8 mouse cellular contexts compared by ENCODE assay signal in genomic region chrX:19237048-19237737, GRCm38 (mm10).
A peak's percentile ranks its signal among the peaks of the same experiment; 100 is the strongest.
DNase-seq lines count a peak whose midpoint lies in the region; ATAC-seq and TF ChIP-seq lines count a peak whose summit lies in the region.

No protein-coding gene starts in this region.

- H3K9me3 ChIP-seq in embryonic facial prominence, embryonic 15.5 days (replicated peaks): no peaks in the 10 kb centered on the region
- H3K9me3 ChIP-seq in heart, embryonic 14.5 days (ENCODE audit: control insufficient read depth, low read length): no peaks in the 10 kb centered on the region
- no peaks in the 10 kb centered on the region for H3K9me3 ChIP-seq in liver, postnatal 0 days (ENCODE audit: low read length)

- H3K4me3 ChIP-seq in embryonic facial prominence, embryonic 15.5 days (replicated peaks): peak overlapping the region; percentile 46
- peak overlapping the region; percentile 42 to 47 for H3K4me3 ChIP-seq in heart, embryonic 14.5 days (ENCODE audit: control insufficient read depth in 1 of 2, insufficient read depth in 1 of 2, low read depth in 1 of 2, low read length in 2 of 2)
- H3K4me3 ChIP-seq in liver, postnatal 0 days (ENCODE audit: low read depth, low read length): peak overlapping the region; percentile 55
- H3K4me3 ChIP-seq in olfactory bulb, adult 2 months (ENCODE audit: insufficient read depth, low read depth, low read length): peak overlapping the region; percentile 78

- peak; percentile 4 for DNase-seq in CD4-positive helper T cell, adult 2 months (ENCODE audit: low read depth, low spot score)
- peak; percentile 42 for DNase-seq in adrenal gland, postnatal 14 days
- peak; percentile 28 for DNase-seq in kidney, postnatal 10 days
- peak; percentile 18 for DNase-seq in liver, postnatal 0 days
- DNase-seq in urinary bladder, postnatal 4 days (ENCODE audit: low spot score in 2 of 2): peak; percentile 17 to 59

- H3K27me3 ChIP-seq in embryonic facial prominence, embryonic 15.5 days: no peaks in the 10 kb centered on the region
- 0 out of 2 replicates have a peak, but pooled peaks cover 4% of the 10 kb centered on the region for H3K27me3 ChIP-seq in heart, embryonic 14.5 days (ENCODE audit: control insufficient read depth, insufficient read depth, low read length)
- no peaks in the 10 kb centered on the region for H3K27me3 ChIP-seq in liver, postnatal 0 days (ENCODE audit: insufficient read depth, low read length)

- TF ChIP-seq CTCF in liver, postnatal 0 days (IDR thresholded peaks at IDR 0.05; ENCODE audit: low read depth): no peak
- TF ChIP-seq CTCF in olfactory bulb, adult 2 months (IDR thresholded peaks at IDR 0.05; ENCODE audit: insufficient read depth, low read depth, low read length): no peak

- TF ChIP-seq POLR2A in olfactory bulb, adult 2 months (IDR thresholded peaks at IDR 0.05; ENCODE audit: insufficient read depth, low read depth, low read length): no peak

- no peaks in the 10 kb centered on the region for H3K4me1 ChIP-seq in embryonic facial prominence, embryonic 15.5 days
- H3K4me1 ChIP-seq in heart, embryonic 14.5 days (ENCODE audit: control insufficient read depth in 2 of 2, insufficient read depth in 2 of 2, low read length in 2 of 2): no peaks in the 10 kb centered on the region
- H3K4me1 ChIP-seq in liver, postnatal 0 days (ENCODE audit: insufficient read depth): no peaks in the 10 kb centered on the region
- no peaks in the 10 kb centered on the region for H3K4me1 ChIP-seq in olfactory bulb, adult 2 months (ENCODE audit: control insufficient read depth, insufficient read depth, low read length)

- H3K27ac ChIP-seq in embryonic facial prominence, embryonic 15.5 days (replicated peaks): no peak overlapping the region
- no peak overlapping the region for H3K27ac ChIP-seq in heart, embryonic 14.5 days (replicated peaks in 1 of 2; ENCODE audit: control insufficient read depth in 1 of 2, insufficient read depth in 1 of 2, low read depth in 2 of 2, low read length in 2 of 2)
- H3K27ac ChIP-seq in liver, postnatal 0 days (ENCODE audit: low read depth): no peak overlapping the region
- H3K27ac ChIP-seq in olfactory bulb, adult 2 months (ENCODE audit: insufficient read depth, low read depth, low read length): peak overlapping the region; percentile 60

- no peak for TF ChIP-seq EP300 in liver, postnatal 0 days (IDR thresholded peaks at IDR 0.05; ENCODE audit: low read depth)

- no peaks in the 10 kb centered on the region for H3K36me3 ChIP-seq in embryonic facial prominence, embryonic 15.5 days
- no peaks in the 10 kb centered on the region for H3K36me3 ChIP-seq in heart, embryonic 14.5 days (ENCODE audit: control insufficient read depth, insufficient read depth, low read length)
- H3K36me3 ChIP-seq in liver, postnatal 0 days (replicated peaks; ENCODE audit: insufficient read depth, low read length): no peaks in the 10 kb centered on the region

- no peak overlapping the region for H3K9ac ChIP-seq in embryonic facial prominence, embryonic 15.5 days
- peak overlapping the region; percentile 58 for H3K9ac ChIP-seq in heart, embryonic 14.5 days (ENCODE audit: low read length)
- H3K9ac ChIP-seq in liver, postnatal 0 days (replicated peaks): peak overlapping the region; percentile 58

- peak; percentile 67; the same call in 1 of the 2 replicates for ATAC-seq in embryonic facial prominence, embryonic 15.5 days (ENCODE audit: insufficient number of reproducible peaks, low FRiP score, low TSS enrichment, low read depth)
- no peak for ATAC-seq in heart, embryonic 14.5 days (ENCODE audit: insufficient number of reproducible peaks, insufficient read depth, low FRiP score, low read depth)
- peak; percentile 70 for ATAC-seq in liver, postnatal 0 days

- H3K4me2 ChIP-seq in embryonic facial prominence, embryonic 15.5 days (replicated peaks): peak overlapping the region; percentile 74
- peak overlapping the region; percentile 82 for H3K4me2 ChIP-seq in heart, embryonic 14.5 days (ENCODE audit: low read length)
- H3K4me2 ChIP-seq in liver, postnatal 0 days (ENCODE audit: low read depth, low read length): peak overlapping the region; percentile 77

- 17% methylated on average over 31 of the region's 31 CpGs for WGBS in embryonic facial prominence, embryonic 15.5 days
- 14% methylated on average over 26 of the region's 31 CpGs for WGBS in heart, embryonic 14.5 days
- 17% methylated on average over 26 of the region's 31 CpGs for WGBS in liver, postnatal 0 days (ENCODE audit: insufficient replicate concordance)
- WGBS in olfactory bulb, adult 2 months: 16% methylated on average over 31 of the region's 31 CpGs
